Mouse (Mus musculus): ENCODE measurements around the gene Pan2. TPM values are rescaled to one million over a fixed set of nuclear protein-coding genes. Genes with fewer than 3 reads are reported as not detected.

Gene Pan2
- 45.7 TPM for polyA plus RNA-seq (2017; shearing (Covaris generic))

GRCm38 (mm10) chr10:128303126-128304021, at the start of gene Pan2:
Gene Pan2, plus strand, starts transcription at chr10:128303335.

GRCm38 (mm10) chr10:128253677-128254255, 49.4 kb upstream of the Pan2 start, which contains the start of gene Apon:
Gene Apon, plus strand, starts transcription at chr10:128254096.

GRCm38 (mm10) chr10:128268371-128268770, 34.8 kb upstream of the Pan2 start, which contains the start of gene Apof:
Gene Apof, plus strand, starts transcription at chr10:128268671.

GRCm38 (mm10) chr10:128270287-128270841, 32.8 kb upstream of the Pan2 start, which contains the start of gene Stat2:
Gene Stat2, plus strand, starts transcription at chr10:128270559.

GRCm38 (mm10) chr10:128298702-128299171, 4.4 kb upstream of the Pan2 start, which contains the start of gene Il23a:
Gene Il23a, minus strand, starts transcription at chr10:128298752.

GRCm38 (mm10) chr10:128322141-128323108, 19.3 kb downstream of the Pan2 start, which contains the start of gene Cnpy2:
Gene Cnpy2, plus strand, starts transcription at chr10:128322459.

GRCm38 (mm10) chr10:128337306-128338181, 34.4 kb downstream of the Pan2 start, which contains the start of gene Cs:
Gene Cs, plus strand, starts transcription at chr10:128337734.

GRCm38 (mm10) chr10:128368402-128369217, 65.5 kb downstream of the Pan2 start, which contains the start of gene Coq10a:
Gene Coq10a, minus strand, starts transcription at chr10:128368997.

Other genes with a start within 250 kb of the Pan2 start
- gene Ptges3, start 244.4 kb upstream of the Pan2 start, polyA plus RNA-seq (2017; shearing (Covaris generic)): 129 TPM
- gene Atp5b, start 220.1 kb upstream of the Pan2 start, polyA plus RNA-seq (2017; shearing (Covaris generic)): 1,208 TPM
- 73.2 TPM for gene Baz2a, start 211.8 kb upstream of the Pan2 start, polyA plus RNA-seq (2017; shearing (Covaris generic))
- 29.8 TPM for gene Rbms2, start 123.0 kb upstream of the Pan2 start, polyA plus RNA-seq (2017; shearing (Covaris generic))
- gene Gls2, start 108.9 kb upstream of the Pan2 start, polyA plus RNA-seq (2017; shearing (Covaris generic)): 0.59 TPM
- 15.2 TPM for gene Spryd4, start 91.5 kb upstream of the Pan2 start, polyA plus RNA-seq (2017; shearing (Covaris generic))
- gene Mip, start 77.5 kb upstream of the Pan2 start, polyA plus RNA-seq (2017; shearing (Covaris generic)): not detected
- gene Timeless, start 71.3 kb upstream of the Pan2 start, polyA plus RNA-seq (2017; shearing (Covaris generic)): 26.8 TPM
- 0.17 TPM for gene Apon, start 49.2 kb upstream of the Pan2 start, polyA plus RNA-seq (2017; shearing (Covaris generic))
- not detected for gene Apof, start 34.7 kb upstream of the Pan2 start, polyA plus RNA-seq (2017; shearing (Covaris generic))
- gene Stat2, start 32.8 kb upstream of the Pan2 start, polyA plus RNA-seq (2017; shearing (Covaris generic)): 78.3 TPM
- gene Il23a, start 4.6 kb upstream of the Pan2 start, polyA plus RNA-seq (2017; shearing (Covaris generic)): not detected
- gene Cnpy2, start 19.1 kb downstream of the Pan2 start, polyA plus RNA-seq (2017; shearing (Covaris generic)): 121 TPM
- 164 TPM for gene Cs, start 34.4 kb downstream of the Pan2 start, polyA plus RNA-seq (2017; shearing (Covaris generic))
- 35.0 TPM for gene Coq10a, start 65.7 kb downstream of the Pan2 start, polyA plus RNA-seq (2017; shearing (Covaris generic))
- 7.0 TPM for gene Ankrd52, start 73.8 kb downstream of the Pan2 start, polyA plus RNA-seq (2017; shearing (Covaris generic))
- gene Slc39a5, start 97.9 kb downstream of the Pan2 start, polyA plus RNA-seq (2017; shearing (Covaris generic)): 0.32 TPM
- 104 TPM for gene Nabp2, start 108.2 kb downstream of the Pan2 start, polyA plus RNA-seq (2017; shearing (Covaris generic))
- 39.7 TPM for gene Rnf41, start 108.3 kb downstream of the Pan2 start, polyA plus RNA-seq (2017; shearing (Covaris generic))
- gene Smarcc2, start 155.9 kb downstream of the Pan2 start, polyA plus RNA-seq (2017; shearing (Covaris generic)): 127 TPM
- 1,369 TPM for gene Myl6, start 190.8 kb downstream of the Pan2 start, polyA plus RNA-seq (2017; shearing (Covaris generic))
- gene Myl6b, start 195.3 kb downstream of the Pan2 start, polyA plus RNA-seq (2017; shearing (Covaris generic)): 3.9 TPM
- gene Esyt1, start 222.5 kb downstream of the Pan2 start, polyA plus RNA-seq (2017; shearing (Covaris generic)): 222 TPM
- 24.2 TPM for gene Zc3h10, start 244.4 kb downstream of the Pan2 start, polyA plus RNA-seq (2017; shearing (Covaris generic))
- 2,319 TPM for gene Rpl41, start 246.0 kb downstream of the Pan2 start, polyA plus RNA-seq (2017; shearing (Covaris generic))